Mouse (Mus musculus): ENCODE results near the gene Zpbp2. TPM values are rescaled to one million over a fixed set of nuclear protein-coding genes. Genes with fewer than 3 reads are reported as not detected.

The Zpbp2 gene
- total and polyA plus RNA-seq, 3 experiments: 0.12 to 0.58 TPM; not detected in 1

Other genes with a start within 250 kb of the Zpbp2 start
- not detected in 2 replicates for gene Neurod2, start 221.4 kb upstream of the Zpbp2 start, total RNA-seq (2012; rRNA removed)
- gene Neurod2, start 221.4 kb upstream of the Zpbp2 start, polyA plus RNA-seq (2012; ENCODE audit: insufficient read depth in 1 of 2, insufficient read length in 2 of 2, low read depth in 1 of 2, low replicate concordance in 2 of 2, missing spikeins in 1 of 2): not detected
- 25.4 and 35.2 TPM in 2 replicates for gene Ppp1r1b, start 202.7 kb upstream of the Zpbp2 start, total RNA-seq (2012; rRNA removed)
- gene Ppp1r1b, start 202.7 kb upstream of the Zpbp2 start, polyA plus RNA-seq (2012; ENCODE audit: insufficient read depth in 1 of 2, insufficient read length in 2 of 2, low read depth in 1 of 2, low replicate concordance in 2 of 2, missing spikeins in 1 of 2): 100 to 1,000 TPM in 1 of 2 experiments, not detected in 1; 114 TPM
- gene Stard3, start 192.7 kb upstream of the Zpbp2 start, total RNA-seq (2012; rRNA removed): 61.7 and 62.5 TPM in 2 replicates
- gene Stard3, start 192.7 kb upstream of the Zpbp2 start, polyA plus RNA-seq (2012; ENCODE audit: insufficient read depth in 1 of 2, insufficient read length in 2 of 2, low read depth in 1 of 2, low replicate concordance in 2 of 2, missing spikeins in 1 of 2): 10 to 100 TPM in 1 of 2 experiments, not detected in 1; 53.0 TPM
- not detected in 2 replicates for gene Tcap, start 167.3 kb upstream of the Zpbp2 start, total RNA-seq (2012; rRNA removed)
- gene Tcap, start 167.3 kb upstream of the Zpbp2 start, polyA plus RNA-seq (2012; ENCODE audit: insufficient read depth in 1 of 2, insufficient read length in 2 of 2, low read depth in 1 of 2, low replicate concordance in 2 of 2, missing spikeins in 1 of 2): under 1 TPM in 1 of 2 experiments, not detected in 1; 0.07 TPM
- gene Pnmt, start 164.6 kb upstream of the Zpbp2 start, total RNA-seq (2012; rRNA removed): not detected in 2 replicates
- not detected for gene Pnmt, start 164.6 kb upstream of the Zpbp2 start, polyA plus RNA-seq (2012; ENCODE audit: insufficient read depth in 1 of 2, insufficient read length in 2 of 2, low read depth in 1 of 2, low replicate concordance in 2 of 2, missing spikeins in 1 of 2)
- gene Pgap3, start 150.6 kb upstream of the Zpbp2 start, total RNA-seq (2012; rRNA removed): 5.9 and 7.4 TPM in 2 replicates
- gene Pgap3, start 150.6 kb upstream of the Zpbp2 start, polyA plus RNA-seq (2012; ENCODE audit: insufficient read depth in 1 of 2, insufficient read length in 2 of 2, low read depth in 1 of 2, low replicate concordance in 2 of 2, missing spikeins in 1 of 2): 1 to 10 TPM in 1 of 2 experiments, not detected in 1; 8.4 TPM
- not detected in 2 replicates for gene Erbb2, start 138.6 kb upstream of the Zpbp2 start, total RNA-seq (2012; rRNA removed)
- not detected for gene Erbb2, start 138.6 kb upstream of the Zpbp2 start, polyA plus RNA-seq (2012; ENCODE audit: insufficient read depth in 1 of 2, insufficient read length in 2 of 2, low read depth in 1 of 2, low replicate concordance in 2 of 2, missing spikeins in 1 of 2)
- 74.0 and 93.2 TPM in 2 replicates for gene Mien1, start 112.1 kb upstream of the Zpbp2 start, total RNA-seq (2012; rRNA removed)
- 10 to 100 TPM in 1 of 2 experiments, not detected in 1; 71.6 TPM for gene Mien1, start 112.1 kb upstream of the Zpbp2 start, polyA plus RNA-seq (2012; ENCODE audit: insufficient read depth in 1 of 2, insufficient read length in 2 of 2, low read depth in 1 of 2, low replicate concordance in 2 of 2, missing spikeins in 1 of 2)
- not detected in 2 replicates for gene Grb7, start 104.7 kb upstream of the Zpbp2 start, total RNA-seq (2012; rRNA removed)
- under 1 TPM in 1 of 2 experiments, not detected in 1; 0.21 TPM for gene Grb7, start 104.7 kb upstream of the Zpbp2 start, polyA plus RNA-seq (2012; ENCODE audit: insufficient read depth in 1 of 2, insufficient read length in 2 of 2, low read depth in 1 of 2, low replicate concordance in 2 of 2, missing spikeins in 1 of 2)
- gene Ikzf3, start 5.1 kb upstream of the Zpbp2 start, total RNA-seq (2012; rRNA removed): 0.12 TPM in 1 of 2 replicates, not detected in the other
- not detected for gene Ikzf3, start 5.1 kb upstream of the Zpbp2 start, polyA plus RNA-seq (2012; ENCODE audit: insufficient read depth in 1 of 2, insufficient read length in 2 of 2, low read depth in 1 of 2, low replicate concordance in 2 of 2, missing spikeins in 1 of 2)
- gene Ormdl3, start 36.3 kb downstream of the Zpbp2 start, total RNA-seq (2012; rRNA removed): 60.3 and 93.7 TPM in 2 replicates
- gene Ormdl3, start 36.3 kb downstream of the Zpbp2 start, polyA plus RNA-seq (2012; ENCODE audit: insufficient read depth in 1 of 2, insufficient read length in 2 of 2, low read depth in 1 of 2, low replicate concordance in 2 of 2, missing spikeins in 1 of 2): 10 to 100 TPM in 1 of 2 experiments, not detected in 1; 52.7 TPM
- not detected in 2 replicates for gene Lrrc3c, start 47.2 kb downstream of the Zpbp2 start, total RNA-seq (2012; rRNA removed)
- not detected for gene Lrrc3c, start 47.2 kb downstream of the Zpbp2 start, polyA plus RNA-seq (2012; ENCODE audit: insufficient read depth in 1 of 2, insufficient read length in 2 of 2, low read depth in 1 of 2, low replicate concordance in 2 of 2, missing spikeins in 1 of 2)
- gene Gm12355, start 74.6 kb downstream of the Zpbp2 start, total RNA-seq (2012; rRNA removed): 2.1 and 3.4 TPM in 2 replicates
- gene Gm12355, start 74.6 kb downstream of the Zpbp2 start, polyA plus RNA-seq (2012; ENCODE audit: insufficient read depth in 1 of 2, insufficient read length in 2 of 2, low read depth in 1 of 2, low replicate concordance in 2 of 2, missing spikeins in 1 of 2): under 1 TPM in 1 of 2 experiments, not detected in 1; 0.58 TPM
- gene Gsdma3, start 75.3 kb downstream of the Zpbp2 start, total RNA-seq (2012; rRNA removed): not detected in 2 replicates
- not detected for gene Gsdma3, start 75.3 kb downstream of the Zpbp2 start, polyA plus RNA-seq (2012; ENCODE audit: insufficient read depth in 1 of 2, insufficient read length in 2 of 2, low read depth in 1 of 2, low replicate concordance in 2 of 2, missing spikeins in 1 of 2)
- gene Gsdma2, start 95.7 kb downstream of the Zpbp2 start, total RNA-seq (2012; rRNA removed): not detected in 2 replicates
- gene Gsdma2, start 95.7 kb downstream of the Zpbp2 start, polyA plus RNA-seq (2012; ENCODE audit: insufficient read depth in 1 of 2, insufficient read length in 2 of 2, low read depth in 1 of 2, low replicate concordance in 2 of 2, missing spikeins in 1 of 2): not detected
- 0.23 and 0.62 TPM in 2 replicates for gene Gsdma, start 113.3 kb downstream of the Zpbp2 start, total RNA-seq (2012; rRNA removed)
- 1 to 10 TPM in 1 of 2 experiments, not detected in 1; 1.2 TPM for gene Gsdma, start 113.3 kb downstream of the Zpbp2 start, polyA plus RNA-seq (2012; ENCODE audit: insufficient read depth in 1 of 2, insufficient read length in 2 of 2, low read depth in 1 of 2, low replicate concordance in 2 of 2, missing spikeins in 1 of 2)
- gene Psmd3, start 131.5 kb downstream of the Zpbp2 start, total RNA-seq (2012; rRNA removed): 350 and 385 TPM in 2 replicates
- 100 to 1,000 TPM; 214 to 417 TPM for gene Psmd3, start 131.5 kb downstream of the Zpbp2 start, polyA plus RNA-seq (2012; ENCODE audit: insufficient read depth in 1 of 2, insufficient read length in 2 of 2, low read depth in 1 of 2, low replicate concordance in 2 of 2, missing spikeins in 1 of 2)
- gene Csf3, start 150.2 kb downstream of the Zpbp2 start, total RNA-seq (2012; rRNA removed): not detected in 2 replicates
- under 1 TPM in 1 of 2 experiments, not detected in 1; 0.18 TPM for gene Csf3, start 150.2 kb downstream of the Zpbp2 start, polyA plus RNA-seq (2012; ENCODE audit: insufficient read depth in 1 of 2, insufficient read length in 2 of 2, low read depth in 1 of 2, low replicate concordance in 2 of 2, missing spikeins in 1 of 2)
- 37.5 and 41.4 TPM in 2 replicates for gene Med24, start 178.3 kb downstream of the Zpbp2 start, total RNA-seq (2012; rRNA removed)
- gene Med24, start 178.3 kb downstream of the Zpbp2 start, polyA plus RNA-seq (2012; ENCODE audit: insufficient read depth in 1 of 2, insufficient read length in 2 of 2, low read depth in 1 of 2, low replicate concordance in 2 of 2, missing spikeins in 1 of 2): 10 to 100 TPM in 1 of 2 experiments, not detected in 1; 89.8 TPM
- gene Thra, start 189.5 kb downstream of the Zpbp2 start, total RNA-seq (2012; rRNA removed): 22.0 and 29.6 TPM in 2 replicates
- gene Thra, start 189.5 kb downstream of the Zpbp2 start, polyA plus RNA-seq (2012; ENCODE audit: insufficient read depth in 1 of 2, insufficient read length in 2 of 2, low read depth in 1 of 2, low replicate concordance in 2 of 2, missing spikeins in 1 of 2): 10 to 100 TPM in 1 of 2 experiments, not detected in 1; 50.9 TPM
- gene Nr1d1, start 224.2 kb downstream of the Zpbp2 start, total RNA-seq (2012; rRNA removed): 1.9 and 2.0 TPM in 2 replicates
- 1 to 10 TPM in 1 of 2 experiments, not detected in 1; 5.6 TPM for gene Nr1d1, start 224.2 kb downstream of the Zpbp2 start, polyA plus RNA-seq (2012; ENCODE audit: insufficient read depth in 1 of 2, insufficient read length in 2 of 2, low read depth in 1 of 2, low replicate concordance in 2 of 2, missing spikeins in 1 of 2)
- gene Msl1, start 244.4 kb downstream of the Zpbp2 start, total RNA-seq (2012; rRNA removed): 35.0 and 37.1 TPM in 2 replicates
- 10 to 100 TPM in 1 of 2 experiments, not detected in 1; 49.4 TPM for gene Msl1, start 244.4 kb downstream of the Zpbp2 start, polyA plus RNA-seq (2012; ENCODE audit: insufficient read depth in 1 of 2, insufficient read length in 2 of 2, low read depth in 1 of 2, low replicate concordance in 2 of 2, missing spikeins in 1 of 2)